Mouse (Mus musculus) liver, embryonic 13.5 days (tissue): Measurements from ENCODE around the gene Jmjd1c. TPM values are rescaled to one million over a fixed set of nuclear protein-coding genes. Genes with fewer than 3 reads are reported as not detected.

Experiments
- ATAC-seq: fragments of 200-750 bp; cut with Nextera tagmentation; 2 replicates; pipeline ENCODE4 v1.8.0; 2017; ENCODE audit warnings: low read depth, mild to moderate bottlenecking, moderate number of reproducible peaks, moderate library complexity
- DNase-seq: peaks from one replicate; pipeline ENCODE4 v3.0.0; 2022
- H3K27ac ChIP-seq: fragments of 300-500 bp; sonication (generic); 2 replicates; pipeline ENCODE4 v1.5.1; 2015; ENCODE audit warnings: moderate library complexity, mild to moderate bottlenecking, inconsistent platforms
- H3K27me3 ChIP-seq: fragments of 300-500 bp; sonication (generic); 2 replicates; pipeline ENCODE4 v1.6.1; 2015; ENCODE audit warnings: mild to moderate bottlenecking, inconsistent platforms
- H3K36me3 ChIP-seq: fragments of 300-500 bp; sonication (generic); 2 replicates; pipeline ENCODE4 v1.6.1; 2015; ENCODE audit warnings: mild to moderate bottlenecking, inconsistent platforms
- H3K4me1 ChIP-seq: fragments of 300-500 bp; sonication (generic); replicated peaks from 2 replicates; pipeline ENCODE4 v1.6.1; 2015; ENCODE audit warnings: inconsistent platforms
- H3K4me2 ChIP-seq: fragments of 300-500 bp; sonication (generic); 2 replicates; pipeline ENCODE4 v1.6.1; 2015; ENCODE audit warnings: inconsistent platforms, mild to moderate bottlenecking, moderate library complexity
- H3K4me3 ChIP-seq: fragments of 300-500 bp; sonication (generic); replicated peaks from 2 replicates; pipeline ENCODE4 v1.5.1; 2015; ENCODE audit warnings: mild to moderate bottlenecking, inconsistent platforms
- H3K9ac ChIP-seq: fragments of 300-500 bp; sonication (generic); 2 replicates; pipeline ENCODE4 v1.6.1; 2015; ENCODE audit warnings: mild to moderate bottlenecking, inconsistent platforms
- H3K9me3 ChIP-seq: fragments of 300-500 bp; sonication (generic); replicated peaks from 2 replicates; pipeline ENCODE4 v1.6.1; 2016; ENCODE audit warnings: inconsistent platforms
- WGBS: fragments of 180-500 bp; shearing (Covaris S2); methylation state at CpG from one replicate; pipeline ENCODE4 v1.1.7; 2015; ENCODE audit not compliant: insufficient replicate concordance; 5-methylcytosine and 5-hydroxymethylcytosine counted together
- polyA plus RNA-seq: library from polyadenylated mRNA; unstranded; fragments of >200 nt; fragmentation: Nextera tagmentation; extraction: Ambion mirVana; gene quantifications from 2 replicates; pipeline ENCODE4 v1.2.1, GENCODE M21; 2015

Jmjd1c gene
- polyA plus RNA-seq, 1 experiment from 2014 or later, result 10.4 TPM

- no peak overlapping the region for H3K4me3 ChIP-seq
- H3K4me2 ChIP-seq, result no peak overlapping the region
- ATAC-seq (no peak), DNase-seq (no peak)
- no peaks in the 10 kb centered on the region for H3K27me3 ChIP-seq
- H3K9ac ChIP-seq, result no peak overlapping the region
- WGBS, result 76% methylated on average over 18 of the region's 18 CpGs
- H3K9me3 ChIP-seq, result no peaks in the 10 kb centered on the region
- no peak overlapping the region for H3K27ac ChIP-seq
- no peaks in the 10 kb centered on the region; the same call in 1 of the 2 replicates for H3K4me1 ChIP-seq
- peaks cover 31% of the 10 kb centered on the region for H3K36me3 ChIP-seq
These were observed 123.1 kb downstream of the Jmjd1c start for GRCm38 (mm10) chr10:67218873-67219565.

GRCm38 (mm10) chr10:67220251-67220650, 124.3 kb downstream of the Jmjd1c start:
- Histone ChIP-seq H3K4me2 (no peak overlapping the region), H3K36me3 (peaks cover 42% of the 10 kb centered on the region), H3K9me3 (no peaks in the 10 kb centered on the region), H3K9ac (no peak overlapping the region), H3K27me3 (no peaks in the 10 kb centered on the region), H3K4me3 (no peak overlapping the region), H3K4me1 (no peaks in the 10 kb centered on the region), H3K27ac (no peak overlapping the region)
- WGBS, result 79% methylated on average over 4 of the region's 4 CpGs
- no peak for ATAC-seq
- no peak for DNase-seq

GRCm38 (mm10) chr10:67221284-67221683, 125.4 kb downstream of the Jmjd1c start:
- Histone ChIP-seq H3K9ac (no peak overlapping the region), H3K4me2 (no peak overlapping the region), H3K27me3 (no peaks in the 10 kb centered on the region), H3K36me3 (peaks cover 52% of the 10 kb centered on the region), H3K9me3 (no peaks in the 10 kb centered on the region), H3K27ac (no peak overlapping the region), H3K4me3 (no peak overlapping the region), H3K4me1 (0 out of 2 replicates have a peak, but pooled peaks cover 2% of the 10 kb centered on the region)
- WGBS, result 38% methylated on average over 5 of the region's 5 CpGs
- no peak for ATAC-seq
- no peak for DNase-seq

- H3K9ac ChIP-seq, result no peak overlapping the region
- no peak overlapping the region for H3K4me2 ChIP-seq
- peaks cover 48% of the 10 kb centered on the region for H3K36me3 ChIP-seq
- DNase-seq, result no peak
- no peak overlapping the region for H3K4me3 ChIP-seq
- no peaks in the 10 kb centered on the region for H3K27me3 ChIP-seq
- no peaks in the 10 kb centered on the region for H3K9me3 ChIP-seq
- 66% methylated on average over 3 of the region's 4 CpGs for WGBS
- H3K4me1 ChIP-seq, result 0 out of 2 replicates have a peak, but pooled peaks cover 3% of the 10 kb centered on the region
- ATAC-seq, result no peak
- H3K27ac ChIP-seq, result no peak overlapping the region
These were observed 128.0 kb downstream of the Jmjd1c start for GRCm38 (mm10) chr10:67223942-67224341.

GRCm38 (mm10) chr10:67225528-67225927, 129.6 kb downstream of the Jmjd1c start:
- Histone ChIP-seq H3K27ac (no peak overlapping the region), H3K9me3 (no peaks in the 10 kb centered on the region), H3K9ac (no peak overlapping the region), H3K36me3 (peaks cover 43% of the 10 kb centered on the region), H3K4me3 (no peak overlapping the region), H3K27me3 (no peaks in the 10 kb centered on the region), H3K4me1 (0 out of 2 replicates have a peak, but pooled peaks cover 3% of the 10 kb centered on the region), H3K4me2 (no peak overlapping the region)
- no peak for ATAC-seq
- WGBS, result 76% methylated on average over 6 of the region's 6 CpGs
- DNase-seq, result no peak

- no peak overlapping the region for H3K9ac ChIP-seq
- peaks cover 49% of the 10 kb centered on the region for H3K36me3 ChIP-seq
- 0 out of 2 replicates have a peak, but pooled peaks cover 3% of the 10 kb centered on the region for H3K4me1 ChIP-seq
- H3K27me3 ChIP-seq, result no peaks in the 10 kb centered on the region
- no peaks in the 10 kb centered on the region for H3K9me3 ChIP-seq
- H3K4me3 ChIP-seq, result no peak overlapping the region
- DNase-seq (peak; percentile 8), ATAC-seq (no peak; the same call in 1 of the 2 replicates)
- no peak overlapping the region for H3K27ac ChIP-seq
- 50% methylated on average over 7 of the region's 7 CpGs for WGBS
- H3K4me2 ChIP-seq, result no peak overlapping the region
These were observed 130.2 kb downstream of the Jmjd1c start for GRCm38 (mm10) chr10:67226109-67226508.

- peaks cover 53% of the 10 kb centered on the region for H3K36me3 ChIP-seq
- H3K9me3 ChIP-seq, result no peaks in the 10 kb centered on the region
- H3K4me1 ChIP-seq, result 0 out of 2 replicates have a peak, but pooled peaks cover 3% of the 10 kb centered on the region
- no peak overlapping the region for H3K4me2 ChIP-seq
- no peak overlapping the region for H3K4me3 ChIP-seq
- H3K27ac ChIP-seq, result no peak overlapping the region
- DNase-seq (no peak), ATAC-seq (no peak)
- WGBS, result 86% methylated on average over 14 of the region's 14 CpGs
- no peak overlapping the region for H3K9ac ChIP-seq
- no peaks in the 10 kb centered on the region for H3K27me3 ChIP-seq
These were observed 130.6 kb downstream of the Jmjd1c start for GRCm38 (mm10) chr10:67226543-67226942.

- H3K4me3 ChIP-seq, result no peak overlapping the region
- no peak overlapping the region for H3K4me2 ChIP-seq
- ATAC-seq (no peak), DNase-seq (no peak)
- WGBS, result 71% methylated on average over 6 of the region's 6 CpGs
- peaks cover 65% of the 10 kb centered on the region for H3K36me3 ChIP-seq
- H3K27ac ChIP-seq, result no peak overlapping the region
- no peak overlapping the region for H3K9ac ChIP-seq
- no peaks in the 10 kb centered on the region for H3K27me3 ChIP-seq
- 0 out of 2 replicates have a peak, but pooled peaks cover 3% of the 10 kb centered on the region for H3K4me1 ChIP-seq
- H3K9me3 ChIP-seq, result no peaks in the 10 kb centered on the region
These were observed 134.5 kb downstream of the Jmjd1c start for GRCm38 (mm10) chr10:67230439-67230838.

- H3K27ac ChIP-seq, result no peak overlapping the region
- no peak overlapping the region for H3K4me3 ChIP-seq
- H3K27me3 ChIP-seq, result no peaks in the 10 kb centered on the region
- peaks cover 74% of the 10 kb centered on the region for H3K36me3 ChIP-seq
- ATAC-seq (no peak), DNase-seq (peak; percentile 35)
- no peaks in the 10 kb centered on the region for H3K4me1 ChIP-seq
- no peak overlapping the region for H3K9ac ChIP-seq
- no peaks in the 10 kb centered on the region for H3K9me3 ChIP-seq
- WGBS, result 80% methylated on average over 4 of the region's 4 CpGs
- H3K4me2 ChIP-seq, result no peak overlapping the region
These were observed 151.2 kb downstream of the Jmjd1c start for GRCm38 (mm10) chr10:67247145-67247544.

- Histone ChIP-seq H3K36me3 (peaks cover 73% of the 10 kb centered on the region), H3K9me3 (no peaks in the 10 kb centered on the region), H3K27me3 (no peaks in the 10 kb centered on the region), H3K9ac (no peak overlapping the region), H3K27ac (no peak overlapping the region), H3K4me1 (no peaks in the 10 kb centered on the region), H3K4me2 (no peak overlapping the region), H3K4me3 (no peak overlapping the region)
- no peak for ATAC-seq
- DNase-seq, result no peak
- WGBS, result 73% methylated on average over 2 of the region's 2 CpGs
These were observed 153.6 kb downstream of the Jmjd1c start for GRCm38 (mm10) chr10:67249486-67249885.

- Histone ChIP-seq H3K4me2 (no peak overlapping the region), H3K27me3 (no peaks in the 10 kb centered on the region), H3K27ac (no peak overlapping the region), H3K36me3 (peaks cover 73% of the 10 kb centered on the region), H3K4me3 (no peak overlapping the region), H3K4me1 (no peaks in the 10 kb centered on the region), H3K9me3 (no peaks in the 10 kb centered on the region), H3K9ac (no peak overlapping the region)
- 90% methylated on average over 6 of the region's 6 CpGs for WGBS
- DNase-seq, result no peak
- ATAC-seq, result no peak
These were observed 154.9 kb downstream of the Jmjd1c start for GRCm38 (mm10) chr10:67250846-67251245.

- ATAC-seq (no peak), DNase-seq (no peak)
- H3K9me3 ChIP-seq, result no peaks in the 10 kb centered on the region
- H3K9ac ChIP-seq, result no peak overlapping the region
- peaks cover 66% of the 10 kb centered on the region for H3K36me3 ChIP-seq
- no peak overlapping the region for H3K27ac ChIP-seq
- 69% methylated on average over 5 of the region's 5 CpGs for WGBS
- no peaks in the 10 kb centered on the region for H3K27me3 ChIP-seq
- H3K4me1 ChIP-seq, result no peaks in the 10 kb centered on the region
- no peak overlapping the region for H3K4me2 ChIP-seq
- no peak overlapping the region for H3K4me3 ChIP-seq
These were observed 156.4 kb downstream of the Jmjd1c start for GRCm38 (mm10) chr10:67252353-67252752.
